Mouse (Mus musculus) cortical plate, adult 2 months (tissue): ENCODE data around the gene P2ry12. TPM values are rescaled to one million over a fixed set of nuclear protein-coding genes. Genes with fewer than 3 reads are reported as not detected.

Source experiments
- H3K27ac ChIP-seq: fragments of 200-500 bp; 2 replicates; pipeline ENCODE4 v1.5.1; 2012; ENCODE audit warnings: low read length, control low read depth, inconsistent platforms; ENCODE audit not compliant: insufficient read depth
- H3K4me1 ChIP-seq: fragments of 200-500 bp; 2 replicates; pipeline ENCODE4 v1.6.1; 2011; ENCODE audit warnings: low read length; ENCODE audit not compliant: control insufficient read depth, insufficient read depth
- H3K4me3 ChIP-seq: fragments of 200-500 bp; 2 replicates; pipeline ENCODE4 v1.5.1; 2011; ENCODE audit warnings: mild to moderate bottlenecking, low read length, control low read depth; ENCODE audit not compliant: insufficient read depth
- CTCF ChIP-seq: fragments of 200-500 bp; IDR thresholded peaks from 2 replicates; pipeline ENCODE4 v1.5.1; 2011; ENCODE audit warnings: mild to moderate bottlenecking, control low read depth, low read length; ENCODE audit not compliant: insufficient read depth; ENCODE audit errors: extremely low read depth
- POLR2A ChIP-seq: fragments of 200-500 bp; IDR thresholded peaks from 2 replicates; pipeline ENCODE4 v1.6.1; 2011; ENCODE audit warnings: mild to moderate bottlenecking, low read length, control low read depth; ENCODE audit not compliant: insufficient read depth; ENCODE audit errors: extremely low read depth
- polyA plus RNA-seq: library from polyadenylated mRNA; depleted of rRNA; stranded (reverse); fragments of >200 nt; gene quantifications from 2 replicates; pipeline ENCODE4 v1.2.3, GENCODE M21; 2012

Gene P2ry12
- polyA plus RNA-seq, 1 experiment = 91.0 TPM

- H3K4me1 ChIP-seq = peaks cover 1% of the 10 kb centered on the region; the same call in 1 of the 2 replicates
- H3K27ac ChIP-seq = no peak overlapping the region
- H3K4me3 ChIP-seq = no peak overlapping the region
- TF ChIP-seq POLR2A = no peak
- no peak for TF ChIP-seq CTCF
These were observed 68.6 kb downstream of the P2ry12 start for GRCm38 (mm10) chr3:59194099-59194498.

- Histone ChIP-seq H3K4me3 (no peak overlapping the region), H3K4me1 (peaks cover 1% of the 10 kb centered on the region; the same call in 1 of the 2 replicates), H3K27ac (no peak overlapping the region)
- TF ChIP-seq CTCF = no peak
- TF ChIP-seq POLR2A = no peak
These were observed 71.0 kb downstream of the P2ry12 start for GRCm38 (mm10) chr3:59191674-59192073.

- TF ChIP-seq POLR2A (no peak), CTCF (no peak)
- H3K4me1 ChIP-seq = peaks cover 1% of the 10 kb centered on the region; the same call in 1 of the 2 replicates
- H3K4me3 ChIP-seq = no peak overlapping the region
- no peak overlapping the region for H3K27ac ChIP-seq
These were observed 75.3 kb downstream of the P2ry12 start for GRCm38 (mm10) chr3:59187336-59187735.

GRCm38 (mm10) chr3:59185662-59186061 is 77.0 kb downstream of the P2ry12 start:
- no peak overlapping the region for H3K4me3 ChIP-seq

GRCm38 (mm10) chr3:59182129-59182528 is 80.5 kb downstream of the P2ry12 start:
- Histone ChIP-seq H3K4me3 (no peak overlapping the region), H3K4me1 (no peaks in the 10 kb centered on the region), H3K27ac (no peak overlapping the region)
- TF ChIP-seq POLR2A (no peak), CTCF (no peak)

More at GRCm38 (mm10) chr3:59185662-59186061, 77.0 kb downstream of the P2ry12 start:
- H3K27ac ChIP-seq = no peak overlapping the region
- TF ChIP-seq CTCF = no peak
- TF ChIP-seq POLR2A = no peak
- no peaks in the 10 kb centered on the region for H3K4me1 ChIP-seq

- TF ChIP-seq POLR2A (no peak), CTCF (no peak)
These were observed 81.5 kb downstream of the P2ry12 start for GRCm38 (mm10) chr3:59181134-59181533.

GRCm38 (mm10) chr3:59176871-59177270 is 85.8 kb downstream of the P2ry12 start:
- no peak overlapping the region for H3K4me3 ChIP-seq
- no peak for TF ChIP-seq POLR2A
- TF ChIP-seq CTCF = no peak
- no peaks in the 10 kb centered on the region for H3K4me1 ChIP-seq
- no peak overlapping the region for H3K27ac ChIP-seq

More at GRCm38 (mm10) chr3:59181134-59181533, 81.5 kb downstream of the P2ry12 start:
- Histone ChIP-seq H3K27ac (no peak overlapping the region), H3K4me1 (no peaks in the 10 kb centered on the region), H3K4me3 (no peak overlapping the region)

GRCm38 (mm10) chr3:59175234-59175633 is 87.4 kb downstream of the P2ry12 start:
- Histone ChIP-seq H3K4me1 (no peaks in the 10 kb centered on the region), H3K27ac (no peak overlapping the region)

GRCm38 (mm10) chr3:59174426-59175154 is 88.1 kb downstream of the P2ry12 start:
- Histone ChIP-seq H3K4me3 (no peak overlapping the region), H3K27ac (no peak overlapping the region), H3K4me1 (no peaks in the 10 kb centered on the region)
- TF ChIP-seq POLR2A = no peak
- 0 out of 2 replicates have a peak, but pooled peaks have one; percentile 4 for TF ChIP-seq CTCF

More at GRCm38 (mm10) chr3:59175234-59175633, 87.4 kb downstream of the P2ry12 start:
- TF ChIP-seq POLR2A (no peak), CTCF (peak; percentile 86)
- no peak overlapping the region for H3K4me3 ChIP-seq

- TF ChIP-seq CTCF (no peak), POLR2A (no peak)
- Histone ChIP-seq H3K4me1 (no peaks in the 10 kb centered on the region; the same call in 1 of the 2 replicates), H3K27ac (no peak overlapping the region), H3K4me3 (no peak overlapping the region)
These were observed 92.6 kb downstream of the P2ry12 start for GRCm38 (mm10) chr3:59169921-59170627.
